Mouse (Mus musculus): Measurements from ENCODE around the gene Lrrc56. TPM values are rescaled to one million over a fixed set of nuclear protein-coding genes. Genes with fewer than 3 reads are reported as not detected.

The Lrrc56 gene
- polyA plus RNA-seq, 1 experiment from 2014 or later: 10.8 TPM

GRCm38 (mm10) chr7:141169866-141170265 is 24.1 kb upstream of the Lrrc56 start:
- no peak for ATAC-seq (replicated peaks; ENCODE audit: low FRiP score, low read depth)
- Histone ChIP-seq H3K4me3 (replicated peaks; ENCODE audit: low read depth, low read length) (no peak overlapping the region), H3K9me3 (replicated peaks; ENCODE audit: low read length) (no peaks in the 10 kb centered on the region), H3K4me2 (ENCODE audit: low read length) (no peak overlapping the region), H3K36me3 (ENCODE audit: insufficient read depth, low read length) (peaks cover 11% of the 10 kb centered on the region), H3K27ac (no peak overlapping the region), H3K9ac (ENCODE audit: low read depth, low read length) (no peak overlapping the region), H3K4me1 (replicated peaks; ENCODE audit: insufficient read depth, low read length) (peaks cover 8% of the 10 kb centered on the region), H3K27me3 (ENCODE audit: insufficient read depth, low read length) (no peaks in the 10 kb centered on the region)
- no peak for DNase-seq (ENCODE audit: low spot score)
- no peak for TF ChIP-seq CTCF (IDR thresholded peaks at IDR 0.05; ENCODE audit: low read depth)

- DNase-seq (ENCODE audit: low spot score) (peak; percentile 97), ATAC-seq (replicated peaks; ENCODE audit: low FRiP score, low read depth) (peak; percentile 94)
- H3K27ac ChIP-seq: peak within 1 kb of the TSS; percentile 93
- peak; percentile 32; the same call in 1 of the 2 replicates for TF ChIP-seq CTCF (IDR thresholded peaks at IDR 0.05; ENCODE audit: low read depth)
- no peaks in the 10 kb centered on the region for H3K36me3 ChIP-seq (ENCODE audit: insufficient read depth, low read length)
- H3K4me1 ChIP-seq (replicated peaks; ENCODE audit: insufficient read depth, low read length): peaks cover 8% of the 10 kb centered on the region
- peak within 1 kb of the TSS; percentile 50 for H3K4me3 ChIP-seq (replicated peaks; ENCODE audit: low read depth, low read length)
- H3K27me3 ChIP-seq (ENCODE audit: insufficient read depth, low read length): no peaks in the 10 kb centered on the region
- peak within 1 kb of the TSS; percentile 71 for H3K4me2 ChIP-seq (ENCODE audit: low read length)
- no peaks in the 10 kb centered on the region for H3K9me3 ChIP-seq (replicated peaks; ENCODE audit: low read length)
- 3% methylated on average over 55 of the region's 55 CpGs for WGBS
- H3K9ac ChIP-seq (ENCODE audit: low read depth, low read length): peak within 1 kb of the TSS; percentile 67
These were observed 21.6 kb upstream of the Lrrc56 start, which contains the start of gene Rnh1 for GRCm38 (mm10) chr7:141172116-141173006. TSS of gene Rnh1 (minus strand) at chr7:141172857.

GRCm38 (mm10) chr7:141173323-141173850 is 20.6 kb upstream of the Lrrc56 start:
- Histone ChIP-seq H3K27me3 (ENCODE audit: insufficient read depth, low read length) (no peaks in the 10 kb centered on the region), H3K4me2 (ENCODE audit: low read length) (peak overlapping the region; percentile 71), H3K9me3 (replicated peaks; ENCODE audit: low read length) (no peaks in the 10 kb centered on the region), H3K9ac (ENCODE audit: low read depth, low read length) (no peak overlapping the region), H3K4me1 (replicated peaks; ENCODE audit: insufficient read depth, low read length) (no peaks in the 10 kb centered on the region), H3K36me3 (ENCODE audit: insufficient read depth, low read length) (no peaks in the 10 kb centered on the region), H3K4me3 (replicated peaks; ENCODE audit: low read depth, low read length) (peak overlapping the region; percentile 50; the same call in 1 of the 2 replicates), H3K27ac (peak overlapping the region; percentile 93)
- 75% methylated on average over 5 of the region's 5 CpGs for WGBS
- no peak for TF ChIP-seq CTCF (IDR thresholded peaks at IDR 0.05; ENCODE audit: low read depth)
- ATAC-seq (replicated peaks; ENCODE audit: low FRiP score, low read depth) (no peak), DNase-seq (ENCODE audit: low spot score) (no peak)

GRCm38 (mm10) chr7:141175068-141175467 is 18.9 kb upstream of the Lrrc56 start:
- ATAC-seq (replicated peaks; ENCODE audit: low FRiP score, low read depth) (no peak), DNase-seq (ENCODE audit: low spot score) (no peak)
- Histone ChIP-seq H3K9me3 (replicated peaks; ENCODE audit: low read length) (no peaks in the 10 kb centered on the region), H3K4me2 (ENCODE audit: low read length) (no peak overlapping the region), H3K36me3 (ENCODE audit: insufficient read depth, low read length) (no peaks in the 10 kb centered on the region), H3K9ac (ENCODE audit: low read depth, low read length) (no peak overlapping the region), H3K27ac (no peak overlapping the region), H3K4me3 (replicated peaks; ENCODE audit: low read depth, low read length) (no peak overlapping the region), H3K4me1 (replicated peaks; ENCODE audit: insufficient read depth, low read length) (no peaks in the 10 kb centered on the region), H3K27me3 (ENCODE audit: insufficient read depth, low read length) (no peaks in the 10 kb centered on the region)
- WGBS: 90% methylated on average over 4 of the region's 4 CpGs
- peak; percentile 24; the same call in 1 of the 2 replicates for TF ChIP-seq CTCF (IDR thresholded peaks at IDR 0.05; ENCODE audit: low read depth)

- H3K4me3 ChIP-seq (replicated peaks; ENCODE audit: low read depth, low read length): no peak overlapping the region
- no peaks in the 10 kb centered on the region for H3K36me3 ChIP-seq (ENCODE audit: insufficient read depth, low read length)
- peak; percentile 93 for DNase-seq (ENCODE audit: low spot score)
- H3K27ac ChIP-seq: no peak overlapping the region
- no peaks in the 10 kb centered on the region for H3K4me1 ChIP-seq (replicated peaks; ENCODE audit: insufficient read depth, low read length)
- H3K9ac ChIP-seq (ENCODE audit: low read depth, low read length): no peak overlapping the region
- no peaks in the 10 kb centered on the region for H3K9me3 ChIP-seq (replicated peaks; ENCODE audit: low read length)
- no peak overlapping the region for H3K4me2 ChIP-seq (ENCODE audit: low read length)
- TF ChIP-seq CTCF (IDR thresholded peaks at IDR 0.05; ENCODE audit: low read depth): peak; percentile 95
- no peaks in the 10 kb centered on the region for H3K27me3 ChIP-seq (ENCODE audit: insufficient read depth, low read length)
- ATAC-seq (replicated peaks; ENCODE audit: low FRiP score, low read depth): no peak
- WGBS: 1% methylated on average over 8 of the region's 8 CpGs
These were observed 17.8 kb upstream of the Lrrc56 start for GRCm38 (mm10) chr7:141176173-141176572.

GRCm38 (mm10) chr7:141188194-141188593 is 5.8 kb upstream of the Lrrc56 start:
- Histone ChIP-seq H3K9ac (ENCODE audit: low read depth, low read length) (no peak overlapping the region), H3K9me3 (replicated peaks; ENCODE audit: low read length) (no peaks in the 10 kb centered on the region), H3K36me3 (ENCODE audit: insufficient read depth, low read length) (peaks cover 17% of the 10 kb centered on the region), H3K4me2 (ENCODE audit: low read length) (no peak overlapping the region), H3K27me3 (ENCODE audit: insufficient read depth, low read length) (no peaks in the 10 kb centered on the region), H3K27ac (no peak overlapping the region), H3K4me1 (replicated peaks; ENCODE audit: insufficient read depth, low read length) (peaks cover 7% of the 10 kb centered on the region; the same call in 1 of the 2 replicates), H3K4me3 (replicated peaks; ENCODE audit: low read depth, low read length) (no peak overlapping the region)
- WGBS: 82% methylated on average over 3 of the region's 3 CpGs
- no peak for TF ChIP-seq CTCF (IDR thresholded peaks at IDR 0.05; ENCODE audit: low read depth)
- DNase-seq (ENCODE audit: low spot score): no peak
- no peak for ATAC-seq (replicated peaks; ENCODE audit: low FRiP score, low read depth)

Measured in kidney, postnatal 0 days (tissue).